Mouse (Mus musculus) forebrain, postnatal 0 days (tissue): ENCODE data around the gene Nprl3. TPM values are rescaled to one million over a fixed set of nuclear protein-coding genes. Genes with fewer than 3 reads are reported as not detected.

ENCODE experiments used
- ATAC-seq: fragments of 200-750 bp; cut with Nextera tagmentation; 2 replicates; pipeline ENCODE4 v1.8.0; 2017; ENCODE audit warnings: mild to moderate bottlenecking, moderate library complexity
- DNase-seq: peaks from one replicate; pipeline ENCODE4 v3.0.0-alpha.2; 2015
- H3K27ac ChIP-seq: fragments of 300-500 bp; sonication (generic); 2 replicates; pipeline ENCODE4 v1.5.1; 2014; ENCODE audit warnings: low read depth, mild to moderate bottlenecking, antibody characterized with exemption, low read length, moderate library complexity, mixed read lengths
- H3K27me3 ChIP-seq: fragments of 300-500 bp; sonication (generic); 2 replicates; pipeline ENCODE4 v1.6.1; 2014; ENCODE audit warnings: mild to moderate bottlenecking, low read length, mixed read lengths; ENCODE audit not compliant: insufficient read depth
- H3K36me3 ChIP-seq: fragments of 300-500 bp; sonication (generic); 2 replicates; pipeline ENCODE4 v1.6.1; 2014; ENCODE audit warnings: mild to moderate bottlenecking, moderate library complexity; ENCODE audit not compliant: insufficient read depth
- H3K4me1 ChIP-seq: fragments of 300-500 bp; sonication (generic); 2 replicates; pipeline ENCODE4 v1.6.1; 2014; ENCODE audit warnings: antibody characterized with exemption; ENCODE audit not compliant: insufficient read depth
- H3K4me2 ChIP-seq: fragments of 300-500 bp; sonication (generic); 2 replicates; pipeline ENCODE4 v1.6.1; 2014; ENCODE audit warnings: low read depth, mild to moderate bottlenecking, moderate library complexity
- H3K4me3 ChIP-seq: fragments of 300-500 bp; sonication (generic); 2 replicates; pipeline ENCODE4 v1.5.1; 2014; ENCODE audit warnings: low read depth, low read length, mixed read lengths
- H3K9ac ChIP-seq: fragments of 300-500 bp; sonication (generic); 2 replicates; pipeline ENCODE4 v1.6.1; 2014; ENCODE audit warnings: mild to moderate bottlenecking
- H3K9me3 ChIP-seq: fragments of 300-500 bp; sonication (generic); 2 replicates; pipeline ENCODE4 v1.6.1; 2016; ENCODE audit warnings: low read length
- CTCF ChIP-seq: sonication (generic); IDR thresholded peaks from 2 replicates; pipeline ENCODE4 v1.5.1; 2016; ENCODE audit warnings: antibody characterized with exemption, control low read depth, low read depth
- WGBS: fragments of 180-500 bp; shearing (Covaris S2); extraction: QIAGEN DNeasy Blood & Tissue Kit; methylation state at CpG from one replicate; pipeline ENCODE4 v1.1.7; 2014; 5-methylcytosine and 5-hydroxymethylcytosine counted together
- polyA plus RNA-seq: library from polyadenylated mRNA; unstranded; fragments of >200 nt; fragmentation: Nextera tagmentation; extraction: Ambion mirVana; gene quantifications from 2 replicates; pipeline ENCODE4 v1.2.1, GENCODE M21; 2015
- total RNA-seq: library from RNA; depleted of rRNA; stranded (reverse); fragments of >200 nt; gene quantifications from 2 replicates; pipeline ENCODE4 v1.2.3, GENCODE M21; 2014

Gene Nprl3
- total and polyA plus RNA-seq, 2 experiments from 2014 or later, result 38.1 to 51.9 TPM

DNA sequence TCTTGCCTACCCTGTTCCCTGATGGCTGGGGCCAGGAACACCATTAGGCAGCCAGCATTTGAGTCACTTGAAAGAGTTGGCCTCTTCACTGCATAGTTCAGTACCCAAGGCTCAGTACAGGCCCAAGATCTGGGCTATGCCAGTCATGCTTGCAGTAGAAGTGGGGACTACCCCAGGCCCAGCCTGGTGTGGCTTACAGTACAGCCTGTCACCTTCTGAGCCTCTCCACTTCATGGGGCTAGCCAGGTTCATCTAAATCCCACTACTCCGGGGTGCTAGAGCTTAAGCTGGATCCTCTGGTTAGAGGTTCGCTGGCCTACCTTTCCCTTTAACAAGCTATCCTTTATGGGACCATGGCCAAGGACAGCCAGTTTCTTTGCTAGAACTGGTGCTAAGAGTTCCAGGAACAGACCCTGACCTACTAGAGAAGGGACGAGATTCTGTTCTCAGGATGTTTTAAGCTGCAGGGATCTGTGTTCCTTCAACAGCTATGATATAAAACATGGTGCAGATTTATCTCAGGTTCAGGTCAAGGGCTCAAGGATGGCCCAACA lies 39.1 kb downstream of the Nprl3 start:
- TF ChIP-seq CTCF, result no peak
- ATAC-seq, result no peak
- H3K36me3 ChIP-seq, result peaks cover 30% of the 10 kb centered on the region
- H3K27ac ChIP-seq, result no peak overlapping the region
- 0 out of 2 replicates have a peak, but pooled peaks cover 3% of the 10 kb centered on the region for H3K27me3 ChIP-seq
- no peak for DNase-seq
- no peak overlapping the region for H3K9ac ChIP-seq
- 97% methylated on average over 3 of the region's 3 CpGs for WGBS
- peaks cover 10% of the 10 kb centered on the region for H3K4me1 ChIP-seq
- no peak overlapping the region for H3K4me2 ChIP-seq
- no peak overlapping the region for H3K4me3 ChIP-seq
- no peaks in the 10 kb centered on the region for H3K9me3 ChIP-seq

DNA sequence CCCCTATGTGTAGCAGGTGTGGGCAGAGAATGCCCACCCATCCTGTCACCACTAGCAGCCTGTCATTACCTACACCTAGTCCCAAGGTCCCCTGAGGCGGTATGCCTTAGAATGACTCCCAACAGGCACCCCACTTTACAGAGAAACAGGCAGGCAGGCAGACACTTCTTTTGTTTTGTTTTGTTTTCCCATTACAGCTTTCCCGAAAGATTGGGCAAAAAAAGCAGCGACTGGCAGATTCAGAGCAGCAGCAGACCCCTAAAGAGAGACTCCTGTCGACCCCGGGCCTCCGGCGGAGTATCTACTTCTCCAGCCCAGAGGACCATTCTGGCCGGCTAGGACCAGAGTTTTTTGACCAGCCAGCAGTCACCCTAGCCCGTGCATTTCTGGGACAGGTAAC lies 40.0 kb downstream of the Nprl3 start:
- ATAC-seq (no peak), DNase-seq (no peak)
- H3K4me1 ChIP-seq, result peaks cover 10% of the 10 kb centered on the region
- no peak overlapping the region; the same call in 1 of the 2 replicates for H3K9ac ChIP-seq
- TF ChIP-seq CTCF, result no peak
- 81% methylated on average over 9 of the region's 9 CpGs for WGBS
- no peak overlapping the region for H3K27ac ChIP-seq
- H3K4me2 ChIP-seq, result 0 out of 2 replicates have a peak overlapping the region, but pooled peaks have one; percentile 80
- H3K27me3 ChIP-seq, result peaks cover 9% of the 10 kb centered on the region
- peaks cover 26% of the 10 kb centered on the region for H3K36me3 ChIP-seq
- H3K4me3 ChIP-seq, result no peak overlapping the region
- H3K9me3 ChIP-seq, result no peaks in the 10 kb centered on the region

GRCm38 (mm10) chr11:32227041-32227440 lies 40.5 kb downstream of the Nprl3 start:
- H3K4me1 ChIP-seq, result peaks cover 10% of the 10 kb centered on the region
- WGBS, result 15% methylated on average over 1 of the region's 1 CpGs
- ATAC-seq, result no peak

GRCm38 (mm10) chr11:32226124-32226871 lies 41.2 kb downstream of the Nprl3 start, which contains the start of gene Mpg:
TSS of gene Mpg (plus strand) at chr11:32226505.
- peak within 1 kb of the TSS; percentile 80 for H3K4me2 ChIP-seq
- ATAC-seq (peak; percentile 87), DNase-seq (peak; percentile 91)
- peaks cover 19% of the 10 kb centered on the region for H3K36me3 ChIP-seq
- peak within 1 kb of the TSS; percentile 78 for H3K27ac ChIP-seq
- 3% methylated on average over 47 of the region's 47 CpGs for WGBS
- H3K4me3 ChIP-seq, result peak within 1 kb of the TSS; percentile 62
- no peaks in the 10 kb centered on the region for H3K9me3 ChIP-seq
- H3K27me3 ChIP-seq, result peaks cover 9% of the 10 kb centered on the region
- peaks cover 10% of the 10 kb centered on the region for H3K4me1 ChIP-seq
- H3K9ac ChIP-seq, result peak within 1 kb of the TSS; percentile 82
- TF ChIP-seq CTCF, result 0 out of 2 replicates have a peak, but pooled peaks have one; percentile 2

More at GRCm38 (mm10) chr11:32227041-32227440, 40.5 kb downstream of the Nprl3 start:
- H3K36me3 ChIP-seq, result peaks cover 25% of the 10 kb centered on the region
- H3K9ac ChIP-seq, result peak overlapping the region; percentile 82
- TF ChIP-seq CTCF, result no peak
- peak overlapping the region; percentile 78 for H3K27ac ChIP-seq
- H3K9me3 ChIP-seq, result no peaks in the 10 kb centered on the region
- DNase-seq, result no peak
- peaks cover 9% of the 10 kb centered on the region for H3K27me3 ChIP-seq
- peak overlapping the region; percentile 62 for H3K4me3 ChIP-seq
- peak overlapping the region; percentile 80 for H3K4me2 ChIP-seq

- no peak for TF ChIP-seq CTCF
- Histone ChIP-seq H3K36me3 (peaks cover 11% of the 10 kb centered on the region; the same call in 1 of the 2 replicates), H3K4me2 (no peak overlapping the region), H3K27ac (peak overlapping the region; percentile 59), H3K4me3 (no peak overlapping the region), H3K9me3 (no peaks in the 10 kb centered on the region), H3K4me1 (peaks cover 10% of the 10 kb centered on the region), H3K27me3 (peaks cover 12% of the 10 kb centered on the region), H3K9ac (no peak overlapping the region)
- DNase-seq (no peak), ATAC-seq (no peak)
- WGBS, result 56% methylated on average over 7 of the region's 7 CpGs
Measured at GRCm38 (mm10) chr11:32225222-32226104, 42.0 kb downstream of the Nprl3 start.

DNA sequence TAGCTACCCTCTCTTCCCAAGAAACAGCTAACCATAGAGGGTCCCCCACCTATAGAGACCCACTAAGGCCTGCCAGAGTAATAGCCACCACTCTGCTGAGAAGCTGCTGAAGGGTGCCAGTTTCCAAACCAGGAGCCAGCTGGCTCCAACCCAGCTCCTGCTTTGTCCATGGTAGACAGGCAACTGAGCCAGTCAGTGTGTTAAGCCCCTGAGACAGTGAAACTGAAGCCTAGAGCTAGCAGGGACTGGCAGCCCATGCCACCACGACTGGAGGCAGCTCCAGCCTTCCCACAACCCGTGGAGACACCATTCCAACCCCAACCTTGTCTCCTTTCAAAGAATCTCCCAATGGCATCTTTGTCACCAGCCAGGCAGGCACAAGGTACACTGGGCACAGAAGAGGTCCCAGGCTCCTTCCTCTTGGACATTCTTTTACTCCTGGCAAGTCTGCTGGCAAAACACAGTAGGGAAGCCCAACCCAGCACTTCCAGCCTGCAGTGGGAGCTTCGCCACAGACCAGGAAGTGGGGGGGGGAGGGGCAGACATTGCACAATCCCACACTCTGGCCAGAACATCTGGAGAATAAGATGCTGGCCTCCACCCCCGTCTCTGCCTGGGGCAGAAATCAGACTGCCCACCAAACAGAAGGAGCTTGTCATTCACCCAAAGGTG lies 42.9 kb downstream of the Nprl3 start:
- H3K9me3 ChIP-seq, result no peaks in the 10 kb centered on the region
- H3K4me1 ChIP-seq, result peaks cover 10% of the 10 kb centered on the region
- no peak overlapping the region for H3K4me2 ChIP-seq
- DNase-seq, result peak; percentile 66
- ATAC-seq, result peak; percentile 8
- H3K4me3 ChIP-seq, result no peak overlapping the region
- H3K27me3 ChIP-seq, result peaks cover 12% of the 10 kb centered on the region
- peak overlapping the region; percentile 59; the same call in 1 of the 2 replicates for H3K27ac ChIP-seq
- H3K36me3 ChIP-seq, result peaks cover 5% of the 10 kb centered on the region; the same call in 1 of the 2 replicates
- WGBS, result 19% methylated on average over 4 of the region's 4 CpGs
- no peak for TF ChIP-seq CTCF
- H3K9ac ChIP-seq, result no peak overlapping the region
